Mouse (Mus musculus): ENCODE measurements around the gene Fam163a. TPM values are rescaled to one million over a fixed set of nuclear protein-coding genes. Genes with fewer than 3 reads are reported as not detected.
A peak's percentile ranks its signal among the peaks of the same experiment; 100 is the strongest.

Gene Fam163a
- polyA plus RNA-seq, 1 experiment from 2014 or later: not detected

- 69% methylated on average over 3 of the region's 3 CpGs for WGBS (ENCODE audit: insufficient replicate concordance)
- no peaks in the 10 kb centered on the region; the same call in 1 of the 2 replicates for H3K9me3 ChIP-seq (replicated peaks)
- peaks cover 77% of the 10 kb centered on the region for H3K27me3 ChIP-seq
- H3K9ac ChIP-seq: no peak overlapping the region
- no peak overlapping the region for H3K4me2 ChIP-seq
- no peak overlapping the region for H3K4me3 ChIP-seq (replicated peaks)
- no peaks in the 10 kb centered on the region for H3K36me3 ChIP-seq (replicated peaks)
- peaks cover 7% of the 10 kb centered on the region; the same call in 1 of the 2 replicates for H3K4me1 ChIP-seq (replicated peaks)
- H3K27ac ChIP-seq (replicated peaks): no peak overlapping the region
- ATAC-seq (ENCODE audit: insufficient read depth): no peak
Observed at GRCm38 (mm10) chr1:156201069-156201468, 3.8 kb downstream of the Fam163a start.

GRCm38 (mm10) chr1:156197588-156197987 lies 7.2 kb downstream of the Fam163a start:
- peaks cover 46% of the 10 kb centered on the region for H3K27me3 ChIP-seq
- H3K36me3 ChIP-seq (replicated peaks): no peaks in the 10 kb centered on the region
- H3K4me2 ChIP-seq: no peak overlapping the region
- H3K9me3 ChIP-seq (replicated peaks): no peaks in the 10 kb centered on the region; the same call in 1 of the 2 replicates
- no peaks in the 10 kb centered on the region for H3K4me1 ChIP-seq (replicated peaks)
- no peak overlapping the region for H3K4me3 ChIP-seq (replicated peaks)
- no peak overlapping the region for H3K9ac ChIP-seq
- no peak for ATAC-seq (ENCODE audit: insufficient read depth)
- 55% methylated on average over 4 of the region's 4 CpGs for WGBS (ENCODE audit: insufficient replicate concordance)
- no peak overlapping the region for H3K27ac ChIP-seq (replicated peaks)

- no peak for ATAC-seq (ENCODE audit: insufficient read depth)
- Histone ChIP-seq H3K4me2 (no peak overlapping the region), H3K9ac (no peak overlapping the region), H3K36me3 (replicated peaks) (no peaks in the 10 kb centered on the region), H3K4me1 (replicated peaks) (no peaks in the 10 kb centered on the region), H3K27ac (replicated peaks) (no peak overlapping the region), H3K4me3 (replicated peaks) (no peak overlapping the region), H3K27me3 (peaks cover 14% of the 10 kb centered on the region), H3K9me3 (replicated peaks) (no peaks in the 10 kb centered on the region)
- WGBS (ENCODE audit: insufficient replicate concordance): 68% methylated on average over 7 of the region's 7 CpGs
Observed at GRCm38 (mm10) chr1:156193292-156193691, 11.5 kb downstream of the Fam163a start.

- Histone ChIP-seq H3K27ac (replicated peaks) (no peak overlapping the region), H3K4me3 (replicated peaks) (no peak overlapping the region), H3K4me1 (replicated peaks) (no peaks in the 10 kb centered on the region), H3K9ac (no peak overlapping the region), H3K4me2 (no peak overlapping the region), H3K9me3 (replicated peaks) (no peaks in the 10 kb centered on the region), H3K27me3 (peaks cover 14% of the 10 kb centered on the region), H3K36me3 (replicated peaks) (no peaks in the 10 kb centered on the region)
- WGBS (ENCODE audit: insufficient replicate concordance): 66% methylated on average over 7 of the region's 7 CpGs
- no peak for ATAC-seq (ENCODE audit: insufficient read depth)
Observed at GRCm38 (mm10) chr1:156192853-156193252, 12.0 kb downstream of the Fam163a start.

- Histone ChIP-seq H3K4me3 (replicated peaks) (no peak overlapping the region), H3K9ac (no peak overlapping the region), H3K9me3 (replicated peaks) (no peaks in the 10 kb centered on the region), H3K4me1 (replicated peaks) (peaks cover 12% of the 10 kb centered on the region; the same call in 1 of the 2 replicates), H3K27ac (replicated peaks) (no peak overlapping the region), H3K4me2 (no peak overlapping the region), H3K36me3 (replicated peaks) (no peaks in the 10 kb centered on the region), H3K27me3 (no peaks in the 10 kb centered on the region; the same call in 1 of the 2 replicates)
- 59% methylated on average over 3 of the region's 3 CpGs for WGBS (ENCODE audit: insufficient replicate concordance)
- no peak for ATAC-seq (ENCODE audit: insufficient read depth)
Observed at GRCm38 (mm10) chr1:156186646-156187045, 18.2 kb downstream of the Fam163a start.

GRCm38 (mm10) chr1:156184158-156184571 lies 20.7 kb downstream of the Fam163a start:
- no peaks in the 10 kb centered on the region for H3K9me3 ChIP-seq (replicated peaks)
- H3K4me3 ChIP-seq (replicated peaks): no peak overlapping the region
- 32% methylated on average over 11 of the region's 11 CpGs for WGBS (ENCODE audit: insufficient replicate concordance)
- no peak overlapping the region for H3K27ac ChIP-seq (replicated peaks)
- no peak for ATAC-seq (ENCODE audit: insufficient read depth)
- H3K36me3 ChIP-seq (replicated peaks): no peaks in the 10 kb centered on the region
- H3K4me1 ChIP-seq (replicated peaks): peaks cover 12% of the 10 kb centered on the region; the same call in 1 of the 2 replicates
- H3K9ac ChIP-seq: no peak overlapping the region
- no peaks in the 10 kb centered on the region for H3K27me3 ChIP-seq
- peak overlapping the region; percentile 29 for H3K4me2 ChIP-seq

- Histone ChIP-seq H3K4me1 (replicated peaks) (peaks cover 12% of the 10 kb centered on the region; the same call in 1 of the 2 replicates), H3K36me3 (replicated peaks) (no peaks in the 10 kb centered on the region), H3K9me3 (replicated peaks) (no peaks in the 10 kb centered on the region), H3K4me3 (replicated peaks) (no peak overlapping the region), H3K27ac (replicated peaks) (no peak overlapping the region), H3K4me2 (no peak overlapping the region; the same call in 1 of the 2 replicates), H3K27me3 (no peaks in the 10 kb centered on the region), H3K9ac (no peak overlapping the region)
- ATAC-seq (ENCODE audit: insufficient read depth): no peak
- 62% methylated on average over 6 of the region's 6 CpGs for WGBS (ENCODE audit: insufficient replicate concordance)
Observed at GRCm38 (mm10) chr1:156183176-156183958, 21.5 kb downstream of the Fam163a start.

- Histone ChIP-seq H3K4me3 (replicated peaks) (no peak overlapping the region), H3K4me2 (no peak overlapping the region), H3K4me1 (replicated peaks) (peaks cover 12% of the 10 kb centered on the region; the same call in 1 of the 2 replicates), H3K36me3 (replicated peaks) (no peaks in the 10 kb centered on the region), H3K9me3 (replicated peaks) (no peaks in the 10 kb centered on the region), H3K27ac (replicated peaks) (no peak overlapping the region), H3K27me3 (no peaks in the 10 kb centered on the region), H3K9ac (no peak overlapping the region)
- WGBS (ENCODE audit: insufficient replicate concordance): 57% methylated on average over 11 of the region's 11 CpGs
- no peak for ATAC-seq (ENCODE audit: insufficient read depth)
Observed at GRCm38 (mm10) chr1:156179875-156180274, 25.0 kb downstream of the Fam163a start.

GRCm38 (mm10) chr1:156168737-156169136 lies 36.1 kb downstream of the Fam163a start:
- Histone ChIP-seq H3K27me3 (no peaks in the 10 kb centered on the region), H3K9me3 (replicated peaks) (no peaks in the 10 kb centered on the region), H3K4me2 (no peak overlapping the region), H3K27ac (replicated peaks) (no peak overlapping the region), H3K9ac (no peak overlapping the region), H3K36me3 (replicated peaks) (no peaks in the 10 kb centered on the region), H3K4me3 (replicated peaks) (no peak overlapping the region), H3K4me1 (replicated peaks) (no peaks in the 10 kb centered on the region)
- no peak for ATAC-seq (ENCODE audit: insufficient read depth)
- 32% methylated on average over 6 of the region's 6 CpGs for WGBS (ENCODE audit: insufficient replicate concordance)

- Histone ChIP-seq H3K27me3 (no peaks in the 10 kb centered on the region), H3K27ac (replicated peaks) (no peak overlapping the region), H3K4me1 (replicated peaks) (peaks cover 28% of the 10 kb centered on the region), H3K9me3 (replicated peaks) (no peaks in the 10 kb centered on the region), H3K4me3 (replicated peaks) (no peak overlapping the region), H3K36me3 (replicated peaks) (no peaks in the 10 kb centered on the region), H3K4me2 (no peak overlapping the region), H3K9ac (no peak overlapping the region)
- WGBS (ENCODE audit: insufficient replicate concordance): 15% methylated on average over 3 of the region's 3 CpGs
- no peak for ATAC-seq (ENCODE audit: insufficient read depth)
Observed at GRCm38 (mm10) chr1:156116770-156117169, 88.1 kb downstream of the Fam163a start.

- Histone ChIP-seq H3K4me3 (replicated peaks) (no peak overlapping the region), H3K9ac (no peak overlapping the region), H3K4me1 (replicated peaks) (peaks cover 28% of the 10 kb centered on the region), H3K36me3 (replicated peaks) (no peaks in the 10 kb centered on the region), H3K4me2 (no peak overlapping the region), H3K9me3 (replicated peaks) (no peaks in the 10 kb centered on the region), H3K27me3 (no peaks in the 10 kb centered on the region), H3K27ac (replicated peaks) (0 out of 2 replicates have a peak overlapping the region, but pooled peaks have one; percentile 24)
- ATAC-seq (ENCODE audit: insufficient read depth): 0 out of 2 replicates have a peak, but pooled peaks have one; percentile 51
- 17% methylated on average over 8 of the region's 8 CpGs for WGBS (ENCODE audit: insufficient replicate concordance)
Observed at GRCm38 (mm10) chr1:156113884-156114499, 90.8 kb downstream of the Fam163a start.

Data from liver, embryonic 15.5 days (tissue).